Mouse (Mus musculus) adrenal gland, adult 8-10 months (tissue): ENCODE results near the gene Bcl9l. TPM values are rescaled to one million over a fixed set of nuclear protein-coding genes. Genes with fewer than 3 reads are reported as not detected.

Experiments
- total RNA-seq, 4 experiments: library from RNA; stranded (reverse); gene quantifications; 2 replicates each; pipeline ENCODE4 v1.2.4; 2022

The Bcl9l gene
- total RNA-seq, 4 experiments from 2014 or later: 48.9 to 76.1 (median 66.7) TPM

Other genes with a start within 250 kb of the Bcl9l start
- gene Cbl, start 248.8 kb upstream of the Bcl9l start, total RNA-seq: 10 to 100 TPM; 30.4 to 52.9 (median 40.1) TPM
- 10 to 100 TPM in 2 of 4 experiments, 1 to 10 TPM in 2; 3.9 to 18.0 (median 7.9) TPM for gene Ccdc153, start 242.1 kb upstream of the Bcl9l start, total RNA-seq
- under 1 TPM in 3 of 4 experiments, not detected in 1; 0.24 to 0.27 (median 0.25) TPM for gene Pdzd3, start 231.4 kb upstream of the Bcl9l start, total RNA-seq
- 10 to 100 TPM; 27.6 to 41.8 (median 34.2) TPM for gene Nlrx1, start 214.2 kb upstream of the Bcl9l start, total RNA-seq
- 10 to 100 TPM; 39.3 to 51.3 (median 42.1) TPM for gene Abcg4, start 194.2 kb upstream of the Bcl9l start, total RNA-seq
- 10 to 100 TPM; 20.3 to 44.4 (median 31.8) TPM for gene Hinfp, start 177.2 kb upstream of the Bcl9l start, total RNA-seq
- 10 to 100 TPM; 42.6 to 60.5 (median 49.9) TPM for gene C2cd2l, start 162.5 kb upstream of the Bcl9l start, total RNA-seq
- gene Dpagt1, start 156.8 kb upstream of the Bcl9l start, total RNA-seq: 10 to 100 TPM; 31.4 to 37.0 (median 34.8) TPM
- 10 to 100 TPM; 25.9 to 44.6 (median 31.7) TPM for gene H2afx, start 148.1 kb upstream of the Bcl9l start, total RNA-seq
- gene Hmbs, start 138.6 kb upstream of the Bcl9l start, total RNA-seq: 100 to 1,000 TPM in 2 of 4 experiments, 10 to 100 TPM in 2; 82.8 to 122 (median 96.8) TPM
- 10 to 100 TPM; 78.0 to 91.8 (median 85.8) TPM for gene Vps11, start 121.2 kb upstream of the Bcl9l start, total RNA-seq
- 100 to 1,000 TPM; 199 to 239 (median 228) TPM for gene Hyou1, start 103.3 kb upstream of the Bcl9l start, total RNA-seq
- 10 to 100 TPM; 18.2 to 27.8 (median 23.5) TPM for gene Slc37a4, start 86.0 kb upstream of the Bcl9l start, total RNA-seq
- gene Rps25, start 75.7 kb upstream of the Bcl9l start, total RNA-seq: 1,000 to 10,000 TPM; 1,115 to 1,314 (median 1,244) TPM
- gene Trappc4, start 75.2 kb upstream of the Bcl9l start, total RNA-seq: 100 to 1,000 TPM in 2 of 4 experiments, 10 to 100 TPM in 2; 86.0 to 116 (median 98.3) TPM
- gene Ccdc84, start 64.3 kb upstream of the Bcl9l start, total RNA-seq: 10 to 100 TPM; 14.9 to 29.6 (median 25.7) TPM
- gene Foxr1, start 41.7 kb upstream of the Bcl9l start, total RNA-seq: not detected
- gene Upk2, start 27.8 kb upstream of the Bcl9l start, total RNA-seq: not detected
- under 1 TPM; 0.13 to 0.32 (median 0.18) TPM for gene Cxcr5, start 79.1 kb downstream of the Bcl9l start, total RNA-seq
- gene Ddx6, start 122.1 kb downstream of the Bcl9l start, total RNA-seq: 100 to 1,000 TPM; 142 to 160 (median 152) TPM
- not detected for gene Treh, start 190.4 kb downstream of the Bcl9l start, total RNA-seq